Mouse (Mus musculus) neural tube, embryonic 15.5 days (tissue): ENCODE results near the gene Slc25a11. TPM values are rescaled to one million over a fixed set of nuclear protein-coding genes. Genes with fewer than 3 reads are reported as not detected.

Experiments
- polyA plus RNA-seq: library from polyadenylated mRNA; unstranded; fragments of >200 nt; fragmentation: Nextera tagmentation; extraction: Ambion mirVana; gene quantifications from 2 replicates; pipeline ENCODE4 v1.2.1, GENCODE M21; 2015

Slc25a11 gene
- polyA plus RNA-seq, 1 experiment from 2014 or later = 169 TPM

Other genes with a start within 250 kb of the Slc25a11 start
- gene Pelp1, start 237.4 kb downstream of the Slc25a11 start, polyA plus RNA-seq = 29.7 and 33.0 TPM in 2 replicates
- gene Arrb2, start 214.8 kb downstream of the Slc25a11 start, polyA plus RNA-seq = 53.6 and 59.7 TPM in 2 replicates
- 44.4 and 45.0 TPM in 2 replicates for gene Med11, start 195.6 kb downstream of the Slc25a11 start, polyA plus RNA-seq
- 0.60 and 1.0 TPM in 2 replicates for gene Zmynd15, start 188.0 kb downstream of the Slc25a11 start, polyA plus RNA-seq
- 7.4 and 8.5 TPM in 2 replicates for gene Cxcl16, start 187.5 kb downstream of the Slc25a11 start, polyA plus RNA-seq
- gene Tm4sf5, start 142.2 kb downstream of the Slc25a11 start, polyA plus RNA-seq = 1.5 and 6.4 TPM in 2 replicates
- 0.32 and 0.96 TPM in 2 replicates for gene Vmo1, start 132.9 kb downstream of the Slc25a11 start, polyA plus RNA-seq
- gene Gltpd2, start 128.3 kb downstream of the Slc25a11 start, polyA plus RNA-seq = 0.15 and 0.41 TPM in 2 replicates
- gene Psmb6, start 122.1 kb downstream of the Slc25a11 start, polyA plus RNA-seq = 756 and 815 TPM in 2 replicates
- gene Gm40193, start 114.5 kb downstream of the Slc25a11 start, polyA plus RNA-seq = not detected in 2 replicates
- gene Pld2, start 107.4 kb downstream of the Slc25a11 start, polyA plus RNA-seq = 16.1 and 18.1 TPM in 2 replicates
- gene Mink1, start 84.6 kb downstream of the Slc25a11 start, polyA plus RNA-seq = 15.0 and 16.6 TPM in 2 replicates
- not detected in 2 replicates for gene 4930544D05Rik, start 31.6 kb downstream of the Slc25a11 start, polyA plus RNA-seq
- 0.23 and 0.40 TPM in 2 replicates for gene Chrne, start 28.3 kb downstream of the Slc25a11 start, polyA plus RNA-seq
- gene Gp1ba, start 8.4 kb downstream of the Slc25a11 start, polyA plus RNA-seq = 0.15 TPM in 2 replicates
- gene Rnf167, start 244 bp downstream of the Slc25a11 start, polyA plus RNA-seq = 100 and 109 TPM in 2 replicates
- 679 and 994 TPM in 2 replicates for gene Pfn1, start 7.2 kb upstream of the Slc25a11 start, polyA plus RNA-seq
- 12.6 and 17.5 TPM in 2 replicates for gene Eno3, start 9.7 kb upstream of the Slc25a11 start, polyA plus RNA-seq
- gene Spag7, start 21.9 kb upstream of the Slc25a11 start, polyA plus RNA-seq = 159 and 165 TPM in 2 replicates
- gene Camta2, start 40.6 kb upstream of the Slc25a11 start, polyA plus RNA-seq = 25.6 and 29.0 TPM in 2 replicates
- 1.2 and 1.4 TPM in 2 replicates for gene Inca1, start 52.7 kb upstream of the Slc25a11 start, polyA plus RNA-seq
- gene Kif1c, start 53.1 kb upstream of the Slc25a11 start, polyA plus RNA-seq = 1.6 and 1.7 TPM in 2 replicates
- 15.8 and 16.3 TPM in 2 replicates for gene Zfp3, start 116.7 kb upstream of the Slc25a11 start, polyA plus RNA-seq
- 0.18 and 0.28 TPM in 2 replicates for gene Scimp, start 165.1 kb upstream of the Slc25a11 start, polyA plus RNA-seq
- gene Rabep1, start 197.3 kb upstream of the Slc25a11 start, polyA plus RNA-seq = 77.1 and 83.3 TPM in 2 replicates